Mouse (Mus musculus): ENCODE data around the gene Msi1. TPM values are rescaled to one million over a fixed set of nuclear protein-coding genes. Genes with fewer than 3 reads are reported as not detected.

The Msi1 gene
- total and polyA plus RNA-seq, 3 experiments: 3.5 to 5.7 TPM; not detected in 1

DNA sequence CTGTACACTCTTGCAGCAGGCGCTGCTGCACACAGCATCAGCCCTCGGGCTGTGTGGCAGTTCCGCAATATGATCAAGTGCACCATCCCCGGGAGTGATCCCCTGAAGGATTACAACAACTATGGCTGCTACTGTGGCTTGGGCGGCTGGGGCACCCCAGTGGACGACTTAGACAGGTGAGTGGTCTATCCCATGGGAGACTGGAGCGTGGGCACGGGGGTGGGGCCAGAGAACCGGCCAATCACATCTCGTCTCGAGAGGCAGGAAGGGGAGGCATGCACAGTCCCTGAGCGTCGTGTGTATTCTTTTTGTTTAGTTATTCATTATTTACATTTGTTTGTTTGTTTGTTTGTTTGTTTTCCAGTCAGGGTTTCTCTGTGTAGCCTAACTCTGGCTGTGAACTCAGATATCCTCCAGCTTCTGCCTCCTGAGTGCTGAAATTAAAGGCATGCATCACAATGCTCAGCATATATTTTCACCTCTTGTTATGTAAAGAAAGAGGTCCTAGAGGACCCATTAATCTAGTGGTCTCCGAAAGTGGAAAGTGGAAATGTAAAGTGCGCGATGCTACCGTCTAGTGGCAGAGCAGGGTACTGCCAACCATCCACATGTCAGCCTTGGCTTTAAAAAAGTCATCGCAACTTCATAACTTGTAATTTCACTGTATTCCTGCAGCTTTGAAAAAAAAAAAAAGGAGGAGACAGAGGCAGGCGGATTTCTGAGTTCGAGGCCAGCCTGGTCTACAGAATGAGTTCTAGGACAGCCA, 41.5 kb downstream of the Msi1 start:
- Histone ChIP-seq H3K4me1 (ENCODE audit: control insufficient read depth in 1 of 2, insufficient read depth in 2 of 2, low read length in 2 of 2) (peaks cover 0 to 9% of the 10 kb centered on the region in 2 experiments; a peak in 1 of 4 replicates), H3K36me3 (ENCODE audit: control insufficient read depth in 1 of 2, insufficient read depth in 2 of 2, low read length in 2 of 2) (peaks cover 0 to 4% of the 10 kb centered on the region in 2 experiments; a peak in 2 of 4 replicates), H3K9ac (ENCODE audit: control insufficient read depth, low read depth, low read length, poor library complexity, severe bottlenecking) (no peak overlapping the region), H3K79me2 (ENCODE audit: control insufficient read depth, insufficient read depth, low read length, poor library complexity) (no peaks in the 10 kb centered on the region), H3K9me3 (replicated peaks; ENCODE audit: insufficient read depth, low read length) (no peaks in the 10 kb centered on the region), H3K4me3 (ENCODE audit: control insufficient read depth in 1 of 2, insufficient read depth in 1 of 2, low read depth in 2 of 2, low read length in 2 of 2) (no peak overlapping the region), H3K27ac (ENCODE audit: control insufficient read depth, low read depth, low read length) (no peak overlapping the region), H3K27me3 (ENCODE audit: control insufficient read depth in 1 of 2, insufficient read depth in 2 of 2, low read length in 2 of 2) (no peaks in the 10 kb centered on the region)
- TF ChIP-seq GABPA (IDR thresholded peaks at IDR 0.05; ENCODE audit: low read depth, low read length) (no peak), CTCF (IDR thresholded peaks at IDR 0.05 in 2 of 3, conservative IDR thresholded peaks at IDR 0.05 in 1 of 3; ENCODE audit: control insufficient read depth in 1 of 3, insufficient read depth in 1 of 3, low read depth in 2 of 3, low read length in 3 of 3, poor library complexity in 1 of 3, severe bottlenecking in 1 of 3) (0 out of 6 replicates have a peak, but pooled peaks of 1 of the 3 experiments have one; percentile 7), TAL1 (IDR thresholded peaks at IDR 0.05; ENCODE audit: low read length) (no peak), NRF1 (IDR thresholded peaks at IDR 0.05; ENCODE audit: insufficient read depth, low read depth, low read length, poor library complexity, severe bottlenecking) (no peak)
- no peak for DNase-seq (ENCODE audit: low read depth, low spot score)

DNA sequence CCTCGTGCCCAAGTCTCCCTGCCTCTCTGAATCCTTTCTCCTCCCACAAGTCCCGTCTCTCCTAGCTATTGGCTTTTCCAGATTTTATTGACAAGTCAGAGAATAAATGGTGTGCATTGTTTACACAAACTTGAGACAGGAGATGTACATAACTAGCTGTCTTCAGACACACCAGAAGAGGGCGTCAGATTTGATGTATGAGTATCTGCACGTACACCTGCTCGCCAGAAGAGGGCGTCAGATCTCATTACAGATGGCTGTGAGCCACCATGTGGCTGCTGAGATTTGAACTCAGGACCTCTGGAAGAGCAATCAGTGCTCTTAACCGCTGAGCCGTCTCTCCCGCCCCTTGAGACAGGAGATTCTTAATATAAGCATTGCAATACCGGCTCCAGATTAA, 43.8 kb downstream of the Msi1 start:
- peaks cover 0 to 3% of the 10 kb centered on the region in 2 experiments; a peak in 1 of 4 replicates for H3K4me1 ChIP-seq (ENCODE audit: control insufficient read depth in 1 of 2, insufficient read depth in 2 of 2, low read length in 2 of 2)
- DNase-seq (ENCODE audit: low read depth, low spot score): peak; percentile 22
- no peak overlapping the region for H3K4me3 ChIP-seq (ENCODE audit: control insufficient read depth in 1 of 2, insufficient read depth in 1 of 2, low read depth in 2 of 2, low read length in 2 of 2)
- H3K79me2 ChIP-seq (ENCODE audit: control insufficient read depth, insufficient read depth, low read length, poor library complexity): no peaks in the 10 kb centered on the region
- no peaks in the 10 kb centered on the region for H3K27me3 ChIP-seq (ENCODE audit: control insufficient read depth in 1 of 2, insufficient read depth in 2 of 2, low read length in 2 of 2)
- no peak overlapping the region for H3K27ac ChIP-seq (ENCODE audit: control insufficient read depth, low read depth, low read length)
- TF ChIP-seq CTCF (IDR thresholded peaks at IDR 0.05 in 2 of 3, conservative IDR thresholded peaks at IDR 0.05 in 1 of 3; ENCODE audit: control insufficient read depth in 1 of 3, insufficient read depth in 1 of 3, low read depth in 2 of 3, low read length in 3 of 3, poor library complexity in 1 of 3, severe bottlenecking in 1 of 3) (peak; percentile 29 to 69 (median 29); a peak in 3 of 6 replicates), MYB (IDR thresholded peaks at IDR 0.05; ENCODE audit: low read depth, low read length) (no peak)
- H3K36me3 ChIP-seq (ENCODE audit: control insufficient read depth in 1 of 2, insufficient read depth in 2 of 2, low read length in 2 of 2): no peaks in the 10 kb centered on the region; a peak in 1 of 4 replicates
- no peaks in the 10 kb centered on the region for H3K9me3 ChIP-seq (replicated peaks; ENCODE audit: insufficient read depth, low read length)
- no peak overlapping the region for H3K9ac ChIP-seq (ENCODE audit: control insufficient read depth, low read depth, low read length, poor library complexity, severe bottlenecking)

DNA sequence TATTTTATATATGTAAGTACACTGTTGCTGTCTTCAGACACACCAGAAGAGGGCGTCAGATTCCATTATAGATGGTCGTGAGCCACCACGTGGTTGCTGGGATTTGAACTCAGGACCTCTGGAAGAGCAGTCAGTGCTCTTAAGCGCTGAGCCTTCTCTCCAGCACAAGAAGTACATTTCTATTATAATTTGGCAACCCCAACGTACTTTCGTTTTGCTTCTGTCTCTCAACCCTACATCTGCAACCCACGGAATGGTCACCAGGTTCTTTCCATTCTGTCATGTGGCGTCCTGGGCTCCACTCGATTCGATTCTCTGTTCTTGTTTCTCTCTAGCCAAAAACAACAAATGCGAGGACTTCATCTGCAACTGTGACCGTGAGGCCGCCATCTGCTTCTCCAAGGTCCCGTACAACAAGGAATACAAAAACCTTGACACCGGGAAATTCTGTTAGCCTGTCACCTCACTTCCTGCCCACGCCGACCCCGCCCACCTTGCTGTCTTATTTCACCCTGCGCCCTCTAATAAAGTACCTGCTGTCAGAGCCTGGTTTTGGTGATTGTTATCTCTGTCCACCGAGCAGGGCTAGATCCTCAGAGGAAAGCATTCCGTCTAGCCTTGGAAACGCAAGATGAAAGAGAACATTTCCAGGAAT, 44.9 kb downstream of the Msi1 start:
- no peak for DNase-seq (ENCODE audit: low read depth, low spot score)
- H3K79me2 ChIP-seq (ENCODE audit: control insufficient read depth, insufficient read depth, low read length, poor library complexity): no peaks in the 10 kb centered on the region
- H3K9ac ChIP-seq (ENCODE audit: control insufficient read depth, low read depth, low read length, poor library complexity, severe bottlenecking): no peak overlapping the region
- H3K27ac ChIP-seq (ENCODE audit: control insufficient read depth, low read depth, low read length): no peak overlapping the region
- H3K4me3 ChIP-seq (ENCODE audit: control insufficient read depth in 1 of 2, insufficient read depth in 1 of 2, low read depth in 2 of 2, low read length in 2 of 2): no peak overlapping the region
- TF ChIP-seq TAL1 (IDR thresholded peaks at IDR 0.05; ENCODE audit: low read length) (no peak), POLR2AphosphoS5 (IDR thresholded peaks at IDR 0.05; ENCODE audit: borderline replicate concordance, low read depth, low read length) (no peak), SIN3A (IDR thresholded peaks at IDR 0.05; ENCODE audit: low read length) (no peak), MYB (IDR thresholded peaks at IDR 0.05; ENCODE audit: low read depth, low read length) (no peak), MAX (IDR thresholded peaks at IDR 0.05; ENCODE audit: low read length) (no peak), ETS1 (IDR thresholded peaks at IDR 0.05; ENCODE audit: low read depth, low read length) (no peak), POLR2AphosphoS2 (IDR thresholded peaks at IDR 0.05; ENCODE audit: low read length) (no peak), SMC3 (IDR thresholded peaks at IDR 0.05; ENCODE audit: low read depth, low read length) (no peak), E2F4 (IDR thresholded peaks at IDR 0.05; ENCODE audit: borderline replicate concordance, low read depth, low read length) (no peak), MXI1 (IDR thresholded peaks at IDR 0.05; ENCODE audit: low read depth, low read length) (no peak), TCF12 (IDR thresholded peaks at IDR 0.05; ENCODE audit: low read depth, low read length) (no peak), RCOR1 (IDR thresholded peaks at IDR 0.05; ENCODE audit: low read depth, low read length) (no peak), ZMIZ1 (IDR thresholded peaks at IDR 0.05; ENCODE audit: low read depth, low read length) (no peak), EP300 (IDR thresholded peaks at IDR 0.05; ENCODE audit: low read depth in 1 of 2, low read length in 2 of 2) (no peak), MAZ (IDR thresholded peaks at IDR 0.05; ENCODE audit: low read depth, low read length) (no peak), CTCF (IDR thresholded peaks at IDR 0.05 in 2 of 3, conservative IDR thresholded peaks at IDR 0.05 in 1 of 3; ENCODE audit: control insufficient read depth in 1 of 3, insufficient read depth in 1 of 3, low read depth in 2 of 3, low read length in 3 of 3, poor library complexity in 1 of 3, severe bottlenecking in 1 of 3) (no peak; a peak in 1 of 6 replicates), RAD21 (IDR thresholded peaks at IDR 0.05; ENCODE audit: low read depth, low read length) (no peak), USF1 (IDR thresholded peaks at IDR 0.05; ENCODE audit: low read depth, low read length) (no peak), ZC3H11A (IDR thresholded peaks at IDR 0.05; ENCODE audit: low read depth, low read length) (no peak), ELF1 (IDR thresholded peaks at IDR 0.05; ENCODE audit: low read depth, low read length) (no peak)
- no peaks in the 10 kb centered on the region for H3K9me3 ChIP-seq (replicated peaks; ENCODE audit: insufficient read depth, low read length)
- no peaks in the 10 kb centered on the region; a peak in 1 of 4 replicates for H3K36me3 ChIP-seq (ENCODE audit: control insufficient read depth in 1 of 2, insufficient read depth in 2 of 2, low read length in 2 of 2)
- H3K27me3 ChIP-seq (ENCODE audit: control insufficient read depth in 1 of 2, insufficient read depth in 2 of 2, low read length in 2 of 2): no peaks in the 10 kb centered on the region
- peaks cover 0 to 3% of the 10 kb centered on the region in 2 experiments; a peak in 1 of 4 replicates for H3K4me1 ChIP-seq (ENCODE audit: control insufficient read depth in 1 of 2, insufficient read depth in 2 of 2, low read length in 2 of 2)

Measured in MEL (cell line).